Mouse (Mus musculus) layer of hippocampus, postnatal 25 days (tissue): ENCODE measurements around the gene Zar1. TPM values are rescaled to one million over a fixed set of nuclear protein-coding genes. Genes with fewer than 3 reads are reported as not detected.
"Not testable (repeated sequence)": the region's sequence is repeated elsewhere in the genome, so short reads cannot be mapped to it uniquely, and the experiment has no call there.

Experiments
- DNase-seq, 2 experiments: peaks; one replicate each; pipeline ENCODE4 v3.0.0; 2022; ENCODE audit warnings: mixed read lengths in 2 of 2, low spot score in 1 of 2; ENCODE audit errors: extremely low spot score in 1 of 2
- total RNA-seq, 2 experiments: library from RNA; stranded (reverse); gene quantifications; 2 replicates each; pipeline ENCODE4 v1.2.3; 2021

The Zar1 gene
- total RNA-seq: under 1 TPM; 0.35 to 0.37 TPM

GRCm38 (mm10) chr5:72580970-72581332 is at the start of gene Zar1:
Gene Zar1 (minus strand): TSS chr5:72581254.
- not testable (repeated sequence) for DNase-seq

GRCm38 (mm10) chr5:72630026-72630425 is 49.0 kb upstream of the Zar1 start:
- no peak for DNase-seq

GRCm38 (mm10) chr5:72621022-72621421 is 40.0 kb upstream of the Zar1 start:
- DNase-seq: no peak

GRCm38 (mm10) chr5:72617413-72617812 is 36.4 kb upstream of the Zar1 start:
- no peak for DNase-seq

- DNase-seq: no peak
Observed at GRCm38 (mm10) chr5:72603138-72603537, 22.1 kb upstream of the Zar1 start.

- DNase-seq: peak in 1 of 2 experiments; percentile 34
Observed at GRCm38 (mm10) chr5:72601006-72601405, 20.0 kb upstream of the Zar1 start.

- no peak for DNase-seq
Observed at GRCm38 (mm10) chr5:72587192-72587681, 6.2 kb upstream of the Zar1 start, which contains the start of gene Gm5868. Gene Gm5868 (minus strand): TSS chr5:72587551.

GRCm38 (mm10) chr5:72586667-72587191 is 5.7 kb upstream of the Zar1 start:
- not testable (repeated sequence) for DNase-seq

GRCm38 (mm10) chr5:72586122-72586521 is 5.1 kb upstream of the Zar1 start:
- not testable (repeated sequence) for DNase-seq

GRCm38 (mm10) chr5:72580088-72580969 is 725 bp downstream of the Zar1 start:
- not testable (repeated sequence) for DNase-seq

GRCm38 (mm10) chr5:72579599-72579998 is 1.5 kb downstream of the Zar1 start:
- DNase-seq: not testable (repeated sequence)

GRCm38 (mm10) chr5:72565621-72566020 is 15.4 kb downstream of the Zar1 start:
- no peak for DNase-seq

- not testable (repeated sequence) for DNase-seq
Observed at GRCm38 (mm10) chr5:72563183-72563582, 17.9 kb downstream of the Zar1 start.

- no peak for DNase-seq
Observed at GRCm38 (mm10) chr5:72560976-72561628, 20.0 kb downstream of the Zar1 start.

- DNase-seq: peak; percentile 90 to 95
Observed at GRCm38 (mm10) chr5:72559544-72560049, 21.5 kb downstream of the Zar1 start, which contains the start of gene Nfxl1. Gene Nfxl1 (minus strand): TSS chr5:72559684.

- DNase-seq: peak in 1 of 2 experiments; percentile 41
Observed at GRCm38 (mm10) chr5:72558716-72559526, 22.1 kb downstream of the Zar1 start.

GRCm38 (mm10) chr5:72556245-72556644 is 24.8 kb downstream of the Zar1 start:
- no peak for DNase-seq

GRCm38 (mm10) chr5:72551209-72551608 is 29.8 kb downstream of the Zar1 start:
- no peak for DNase-seq

GRCm38 (mm10) chr5:72528896-72529295 is 52.2 kb downstream of the Zar1 start:
- DNase-seq: no peak
